Comparison of ENCODE assay signal across 22 mouse cellular contexts in genomic region chr7:126017455-126017854, GRCm38 (mm10).
"Had no signal": no experiment of that assay in that cellular context is flagged by ENCODE, and none has a peak within 500 bp of the region (broad histone marks: within the 10 kb centered on the region; RNA-seq: fewer than 3 reads in every experiment).

No protein-coding gene starts in this region.

- H3K27me3 ChIP-seq: lung, embryonic 15.5 days; midbrain, embryonic 15.5 days; neural tube, embryonic 13.5 days; neural tube, embryonic 15.5 days; stomach, embryonic 15.5 days had no signal

- DNase-seq: lung, adult 2 months; lung, postnatal 14 days; lung, postnatal 36 days; retina, postnatal 1 day; right cerebral cortex, adult 18-20 months; right cerebral cortex, postnatal 25 days; right cerebral cortex, postnatal 4 days; spleen, adult 18-20 months; thymus, adult 2 months; thymus, postnatal 25 days; thymus, postnatal 4 days had no signal

- H3K4me1 ChIP-seq: lung, embryonic 15.5 days had no signal

- H3K27ac ChIP-seq: lung, embryonic 15.5 days; macrophage; midbrain, embryonic 13.5 days; midbrain, embryonic 15.5 days; neural tube, embryonic 13.5 days; neural tube, embryonic 15.5 days; stomach, embryonic 15.5 days; stomach, postnatal 0 days had no signal

- H3K4me2 ChIP-seq: lung, embryonic 15.5 days; midbrain, embryonic 11.5 days; midbrain, embryonic 13.5 days; midbrain, embryonic 15.5 days; neural tube, embryonic 13.5 days; neural tube, embryonic 15.5 days; stomach, embryonic 15.5 days had no signal

- H3K4me3 ChIP-seq: lung, embryonic 15.5 days; megakaryocyte, embryonic 14.5 days; midbrain, embryonic 13.5 days; midbrain, embryonic 15.5 days; neural tube, embryonic 13.5 days; neural tube, embryonic 15.5 days; stomach, embryonic 15.5 days had no signal

- H3K9ac ChIP-seq: lung, embryonic 15.5 days; midbrain, embryonic 13.5 days; midbrain, embryonic 15.5 days; neural tube, embryonic 13.5 days; neural tube, embryonic 15.5 days; stomach, embryonic 15.5 days had no signal

- H3K36me3 ChIP-seq: lung, embryonic 15.5 days; midbrain, embryonic 13.5 days; midbrain, embryonic 15.5 days; neural tube, embryonic 13.5 days; neural tube, embryonic 15.5 days; stomach, embryonic 15.5 days had no signal

- ATAC-seq: lung, postnatal 0 days; midbrain, embryonic 13.5 days; midbrain, embryonic 15.5 days had no signal

- H3K9me3 ChIP-seq: lung, embryonic 15.5 days; midbrain, embryonic 13.5 days; midbrain, embryonic 15.5 days; neural tube, embryonic 13.5 days; neural tube, embryonic 15.5 days; stomach, embryonic 15.5 days had no signal
